Mouse (Mus musculus): Measurements from ENCODE around the gene Mpp1.
A peak's percentile ranks its signal among the peaks of the same experiment; 100 is the strongest.
"Not testable (repeated sequence)": the region's sequence is repeated elsewhere in the genome, so short reads cannot be mapped to it uniquely, and the experiment has no call there.

Mpp1 gene

GRCm38 (mm10) chrX:75130467-75131160, at the start of gene Mpp1:
TSS of gene Mpp1 (minus strand) at chrX:75131016.
- DNase-seq (ENCODE audit: low read depth): no peak

GRCm38 (mm10) chrX:75163670-75164069, 32.9 kb upstream of the Mpp1 start, which contains the start of gene Smim9:
TSS of gene Smim9 (minus strand) at chrX:75163770.
- DNase-seq (ENCODE audit: low read depth): no peak

GRCm38 (mm10) chrX:75155576-75156243, 24.9 kb upstream of the Mpp1 start:
- no peak for DNase-seq (ENCODE audit: low read depth)

GRCm38 (mm10) chrX:75152249-75152648, 21.4 kb upstream of the Mpp1 start:
- DNase-seq (ENCODE audit: low read depth): no peak

- DNase-seq (ENCODE audit: low read depth): no peak
Measured at GRCm38 (mm10) chrX:75150304-75150703, 19.5 kb upstream of the Mpp1 start.

- DNase-seq (ENCODE audit: low read depth): no peak
Measured at GRCm38 (mm10) chrX:75148414-75148813, 17.6 kb upstream of the Mpp1 start.

- DNase-seq (ENCODE audit: low read depth): not testable (repeated sequence)
Measured at GRCm38 (mm10) chrX:75143124-75143555, 12.3 kb upstream of the Mpp1 start.

GRCm38 (mm10) chrX:75138182-75138581, 7.4 kb upstream of the Mpp1 start:
- DNase-seq (ENCODE audit: low read depth): no peak

- peak; percentile 44 for DNase-seq (ENCODE audit: low read depth)
Measured at GRCm38 (mm10) chrX:75137729-75138128, 6.9 kb upstream of the Mpp1 start.

GRCm38 (mm10) chrX:75136938-75137337, 6.1 kb upstream of the Mpp1 start:
- DNase-seq (ENCODE audit: low read depth): no peak

- no peak for DNase-seq (ENCODE audit: low read depth)
Measured at GRCm38 (mm10) chrX:75129474-75129873, 1.3 kb downstream of the Mpp1 start.

- DNase-seq (ENCODE audit: low read depth): peak; percentile 12
Measured at GRCm38 (mm10) chrX:75128333-75128980, 2.4 kb downstream of the Mpp1 start.

- DNase-seq (ENCODE audit: low read depth): peak; percentile 25
Measured at GRCm38 (mm10) chrX:75126893-75127292, 3.9 kb downstream of the Mpp1 start.

- no peak for DNase-seq (ENCODE audit: low read depth)
Measured at GRCm38 (mm10) chrX:75125606-75126005, 5.2 kb downstream of the Mpp1 start.

- DNase-seq (ENCODE audit: low read depth): no peak
Measured at GRCm38 (mm10) chrX:75115550-75115949, 15.3 kb downstream of the Mpp1 start.

GRCm38 (mm10) chrX:75102293-75102692, 28.5 kb downstream of the Mpp1 start:
- DNase-seq (ENCODE audit: low read depth): no peak

GRCm38 (mm10) chrX:75098799-75099198, 32.0 kb downstream of the Mpp1 start:
- no peak for DNase-seq (ENCODE audit: low read depth)

- DNase-seq (ENCODE audit: low read depth): peak; percentile 59
Measured at GRCm38 (mm10) chrX:75096163-75096770, 34.5 kb downstream of the Mpp1 start.

GRCm38 (mm10) chrX:75095369-75096162, 35.2 kb downstream of the Mpp1 start, which contains the start of gene Dkc1:
TSS of gene Dkc1 (plus strand) at chrX:75095854.
- DNase-seq (ENCODE audit: low read depth): peak; percentile 98

- peak; percentile 66 for DNase-seq (ENCODE audit: low read depth)
Measured at GRCm38 (mm10) chrX:75085654-75086053, 45.2 kb downstream of the Mpp1 start.

GRCm38 (mm10) chrX:75084774-75085508, 45.9 kb downstream of the Mpp1 start, which contains the start of gene Gab3:
TSS of gene Gab3 (minus strand) at chrX:75085458.
- peak; percentile 86 for DNase-seq (ENCODE audit: low read depth)

Measured in 416B (cell line).